In the genomic region with DNA sequence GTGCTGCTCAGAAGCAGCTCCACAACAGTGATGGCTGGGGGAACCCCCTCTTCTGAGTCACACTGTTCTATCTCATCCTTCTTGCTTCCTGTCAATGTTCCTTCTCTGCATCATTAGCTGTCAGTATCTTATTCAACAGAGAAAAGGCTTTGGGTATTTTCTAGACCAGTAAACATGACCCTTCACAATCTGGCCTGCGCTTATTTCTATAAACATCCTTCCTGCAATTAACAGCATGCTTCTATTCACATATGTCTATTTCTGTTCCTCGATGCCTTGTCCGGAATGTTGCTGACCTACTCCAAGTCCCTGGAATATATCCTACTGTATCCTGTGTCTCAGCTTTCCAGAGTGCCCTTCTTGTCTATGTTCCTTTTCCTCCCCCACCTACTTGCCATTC, we compare ENCODE assay signal across 19 mouse cellular contexts.
"Had no signal": no experiment of that assay in that cellular context is flagged by ENCODE, and none has a peak within 500 bp of the region (broad histone marks: within the 10 kb centered on the region; RNA-seq: fewer than 3 reads in every experiment).

No protein-coding gene starts in this region.

- H3K9ac ChIP-seq: lung, embryonic 14.5 days; midbrain, embryonic 12.5 days; neural tube, embryonic 13.5 days; neural tube, embryonic 15.5 days had no signal

- H3K9me3 ChIP-seq: midbrain, embryonic 10.5 days; midbrain, embryonic 12.5 days; neural tube, embryonic 13.5 days; neural tube, embryonic 15.5 days had no signal

- H3K27me3 ChIP-seq: midbrain, embryonic 12.5 days; neural tube, embryonic 13.5 days; neural tube, embryonic 15.5 days had no signal

- H3K4me2 ChIP-seq: lung, embryonic 14.5 days; midbrain, embryonic 12.5 days; neural tube, embryonic 13.5 days; neural tube, embryonic 15.5 days had no signal

- H3K36me3 ChIP-seq: midbrain, embryonic 10.5 days; midbrain, embryonic 12.5 days; neural tube, embryonic 13.5 days; neural tube, embryonic 15.5 days had no signal

- H3K4me3 ChIP-seq: midbrain, embryonic 10.5 days; midbrain, embryonic 12.5 days; myocyte; neural tube, embryonic 13.5 days; neural tube, embryonic 15.5 days had no signal

- ATAC-seq: midbrain, embryonic 16.5 days had no signal

- H3K27ac ChIP-seq: midbrain, embryonic 10.5 days; midbrain, embryonic 12.5 days; neural tube, embryonic 13.5 days; neural tube, embryonic 15.5 days had no signal

- DNase-seq: lung, adult 18-20 months; lung, embryonic 14.5 days; lung, postnatal 10 days; lung, postnatal 4 days; midbrain, embryonic 14.5 days; retina, postnatal 1 day; right cerebral cortex, adult 18-20 months; right cerebral cortex, postnatal 25 days; right cerebral cortex, postnatal 4 days; spleen, adult 18-20 months; thymus, adult 18-20 months; thymus, postnatal 14 days; thymus, postnatal 36 days had no signal
